Comparison of ENCODE assay signal across 12 mouse cellular contexts in genomic region chr5:28460556-28461350, GRCm38 (mm10). TPM values are rescaled to one million over a fixed set of nuclear protein-coding genes. Genes with fewer than 3 reads are reported as not detected.
A peak's percentile ranks its signal among the peaks of the same experiment; 100 is the strongest.
DNase-seq lines count a peak whose midpoint lies in the region; ATAC-seq and TF ChIP-seq lines count a peak whose summit lies in the region.
"Had no signal": no experiment of that assay in that cellular context is flagged by ENCODE, and none has a peak within 500 bp of the region (broad histone marks: within the 10 kb centered on the region; RNA-seq: fewer than 3 reads in every experiment).

No protein-coding gene starts in this region.

- peak overlapping the region; percentile 8; the same call in 1 of the 2 replicates for H3K27ac ChIP-seq in intestine, embryonic 14.5 days (ENCODE audit: low read depth)
- H3K27ac ChIP-seq in intestine, postnatal 0 days (ENCODE audit: low read depth, low read length): no peak overlapping the region
- H3K27ac ChIP-seq in embryonic facial prominence, embryonic 10.5 days (replicated peaks): no peak overlapping the region
- H3K27ac ChIP-seq in limb, embryonic 10.5 days: no peak overlapping the region
- H3K27ac ChIP-seq: kidney, postnatal 0 days; limb, embryonic 15.5 days had no signal

- DNase-seq in intestine, embryonic 14.5 days (ENCODE audit: low spot score): peak; percentile 64
- DNase-seq in embryonic facial prominence, embryonic 10.5 days (ENCODE audit: low spot score): peak; percentile 45
- DNase-seq in limb, embryonic 10.5 days (ENCODE audit: low spot score): peak; percentile 58
- DNase-seq in retina, embryonic 14.5 days (ENCODE audit: low spot score): peak; percentile 38
- DNase-seq in c-Kit-positive CD71-positive TER-119-positive erythroid progenitor cells, embryonic 14.5 days (ENCODE audit: low spot score): no peak
- DNase-seq in yolk sac, embryonic 10.5 days (ENCODE audit: low spot score): no peak
- DNase-seq: cerebellum, postnatal 36 days; gastrocnemius, postnatal 14 days had no signal

- no peaks in the 10 kb centered on the region for H3K9me3 ChIP-seq in intestine, embryonic 14.5 days (ENCODE audit: control insufficient read depth, low read length)
- H3K9me3 ChIP-seq in intestine, postnatal 0 days (ENCODE audit: control insufficient read depth): no peaks in the 10 kb centered on the region
- H3K9me3 ChIP-seq in embryonic facial prominence, embryonic 10.5 days: no peaks in the 10 kb centered on the region
- no peaks in the 10 kb centered on the region for H3K9me3 ChIP-seq in limb, embryonic 10.5 days (replicated peaks)
- H3K9me3 ChIP-seq: limb, embryonic 15.5 days had no signal

- no peaks in the 10 kb centered on the region for H3K36me3 ChIP-seq in intestine, embryonic 14.5 days (ENCODE audit: control insufficient read depth, insufficient read depth, low read length)
- H3K36me3 ChIP-seq in intestine, postnatal 0 days (ENCODE audit: control insufficient read depth, insufficient read depth): no peaks in the 10 kb centered on the region
- no peaks in the 10 kb centered on the region for H3K36me3 ChIP-seq in embryonic facial prominence, embryonic 10.5 days (replicated peaks)
- no peaks in the 10 kb centered on the region for H3K36me3 ChIP-seq in limb, embryonic 10.5 days
- H3K36me3 ChIP-seq: limb, embryonic 15.5 days had no signal

- peak overlapping the region; percentile 45 for H3K4me3 ChIP-seq in intestine, embryonic 14.5 days (ENCODE audit: low read depth, low read length)
- H3K4me3 ChIP-seq in intestine, postnatal 0 days (ENCODE audit: low read depth, low read length): no peak overlapping the region
- peak overlapping the region; percentile 54 for H3K4me3 ChIP-seq in embryonic facial prominence, embryonic 10.5 days
- peak overlapping the region; percentile 31 for H3K4me3 ChIP-seq in limb, embryonic 10.5 days
- H3K4me3 ChIP-seq: limb, embryonic 15.5 days had no signal

- 2% methylated on average over 17 of the region's 17 CpGs for whole genome bisulfite sequencing in intestine, embryonic 14.5 days
- 23% methylated on average over 17 of the region's 17 CpGs for WGBS in intestine, postnatal 0 days
- WGBS in embryonic facial prominence, embryonic 10.5 days: under 1% methylated on average over 17 of the region's 17 CpGs
- 1% methylated on average over 17 of the region's 17 CpGs for WGBS in limb, embryonic 10.5 days

- peak overlapping the region; percentile 27; the same call in 1 of the 2 replicates for H3K9ac ChIP-seq in intestine, embryonic 14.5 days (ENCODE audit: low read length)
- no peak overlapping the region for H3K9ac ChIP-seq in intestine, postnatal 0 days (ENCODE audit: low read depth, low read length)
- H3K9ac ChIP-seq: limb, embryonic 15.5 days had no signal

- ATAC-seq in intestine, embryonic 14.5 days (replicated peaks; ENCODE audit: low FRiP score, low TSS enrichment, low read depth): no peak
- no peak for ATAC-seq in intestine, postnatal 0 days
- no peak for ATAC-seq in inflammation-experienced regulatory T-cells, adult 6 months

- peaks cover 15% of the 10 kb centered on the region for H3K4me1 ChIP-seq in intestine, embryonic 14.5 days (replicated peaks; ENCODE audit: control insufficient read depth, insufficient read depth, low read length)
- peaks cover 5% of the 10 kb centered on the region for H3K4me1 ChIP-seq in intestine, postnatal 0 days (replicated peaks; ENCODE audit: control insufficient read depth, insufficient read depth, low read length)
- H3K4me1 ChIP-seq in embryonic facial prominence, embryonic 10.5 days: peaks cover 60% of the 10 kb centered on the region
- H3K4me1 ChIP-seq in limb, embryonic 10.5 days: peaks cover 63% of the 10 kb centered on the region

- H3K27me3 ChIP-seq in intestine, embryonic 14.5 days (replicated peaks; ENCODE audit: control insufficient read depth, insufficient read depth, low read length): peaks cover 100% of the 10 kb centered on the region
- peaks cover 78% of the 10 kb centered on the region for H3K27me3 ChIP-seq in intestine, postnatal 0 days (replicated peaks; ENCODE audit: control insufficient read depth, insufficient read depth, low read length)
- peaks cover 100% of the 10 kb centered on the region for H3K27me3 ChIP-seq in embryonic facial prominence, embryonic 10.5 days (replicated peaks; ENCODE audit: low read depth, poor library complexity, severe bottlenecking)
- H3K27me3 ChIP-seq in limb, embryonic 10.5 days (ENCODE audit: low read depth, poor library complexity, severe bottlenecking): peaks cover 100% of the 10 kb centered on the region

- TF ChIP-seq CTCF in intestine, postnatal 0 days (IDR thresholded peaks at IDR 0.05; ENCODE audit: low read depth): no peak

- peak overlapping the region; percentile 62 for H3K4me2 ChIP-seq in intestine, embryonic 14.5 days (ENCODE audit: low read length)
- no peak overlapping the region for H3K4me2 ChIP-seq in intestine, postnatal 0 days (replicated peaks; ENCODE audit: low read depth)
- H3K4me2 ChIP-seq: limb, embryonic 15.5 days had no signal

RNA-seq across cellular contexts. Expression of gene Shh, which starts 6.3 kb away (rescaled TPM):
- polyA plus RNA-seq in intestine, embryonic 14.5 days (2014; fragmentation: Nextera tagmentation; extraction: Ambion mirVana): 7.8 and 8.9 TPM in 2 replicates
- polyA plus RNA-seq in intestine, postnatal 0 days (2015; fragmentation: Nextera tagmentation; extraction: Ambion mirVana): 0.18 and 0.23 TPM in 2 replicates
- polyA plus RNA-seq in embryonic facial prominence, embryonic 10.5 days (2016; fragmentation: Nextera tagmentation; extraction: Ambion mirVana): 2.1 and 3.0 TPM in 2 replicates
- polyA plus RNA-seq in limb, embryonic 10.5 days (2016; fragmentation: Nextera tagmentation; extraction: Ambion mirVana): 0.80 and 1.2 TPM in 2 replicates
- polyA plus RNA-seq in inflammation-experienced regulatory T-cells, adult 6 months (2017; shearing (Covaris generic)): not detected

Comparison
In these comparisons a context has a peak if more than half of its experiments do, and no peak if none do; other contexts are left out.
1. DNase-seq: peak in intestine, embryonic 14.5 days (single experiment), embryonic facial prominence, embryonic 10.5 days (single experiment), limb, embryonic 10.5 days (single experiment) and retina, embryonic 14.5 days (single experiment); none in c-Kit-positive CD71-positive TER-119-positive erythroid progenitor cells, embryonic 14.5 days (single experiment) and yolk sac, embryonic 10.5 days (single experiment).